Mouse (Mus musculus) thymus, adult 2 months (tissue): ENCODE results near the gene Casp7. TPM values are rescaled to one million over a fixed set of nuclear protein-coding genes. Genes with fewer than 3 reads are reported as not detected.

Source experiments
- DNase-seq: peaks from one replicate; pipeline ENCODE4 v3.0.0; 2021
- H3K27ac ChIP-seq: fragments of 200-500 bp; 2 replicates; pipeline ENCODE4 v1.5.1; 2012; ENCODE audit warnings: low read length, control low read depth; ENCODE audit not compliant: control insufficient read depth, insufficient read depth
- H3K27me3 ChIP-seq: fragments of 200-500 bp; 2 replicates; pipeline ENCODE4 v1.6.1; 2012; ENCODE audit warnings: mild to moderate bottlenecking, low read length, moderate library complexity, mixed read lengths; ENCODE audit not compliant: control insufficient read depth, insufficient read depth
- H3K36me3 ChIP-seq: fragments of 200-500 bp; 2 replicates; pipeline ENCODE4 v1.6.1; 2012; ENCODE audit warnings: mild to moderate bottlenecking, low read length, moderate library complexity; ENCODE audit not compliant: control insufficient read depth, insufficient read depth
- H3K4me1 ChIP-seq: fragments of 200-500 bp; replicated peaks from 2 replicates; pipeline ENCODE4 v1.6.1; 2012; ENCODE audit warnings: low read length; ENCODE audit not compliant: control insufficient read depth, insufficient read depth
- H3K4me3 ChIP-seq: fragments of 200-500 bp; 2 replicates; pipeline ENCODE4 v1.5.1; 2012; ENCODE audit warnings: mild to moderate bottlenecking, low read length, control low read depth, moderate library complexity; ENCODE audit not compliant: control insufficient read depth, insufficient read depth
- CTCF ChIP-seq: fragments of 200-500 bp; IDR thresholded peaks from 2 replicates; pipeline ENCODE4 v1.5.1; 2012; ENCODE audit warnings: mild to moderate bottlenecking, control low read depth, low read length, moderate library complexity, borderline replicate concordance; ENCODE audit not compliant: control insufficient read depth, poor library complexity, insufficient read depth; ENCODE audit errors: extremely low read depth
- POLR2A ChIP-seq: fragments of 200-500 bp; IDR thresholded peaks from 2 replicates; pipeline ENCODE4 v1.6.1; 2012; ENCODE audit warnings: mild to moderate bottlenecking, low read length, control low read depth, moderate library complexity; ENCODE audit not compliant: control insufficient read depth, poor library complexity, insufficient read depth; ENCODE audit errors: extremely low read depth
- WGBS: fragments of 180-500 bp; shearing (Covaris S2); methylation state at CpG from one replicate; pipeline ENCODE4 v1.1.7; 2018; 5-methylcytosine and 5-hydroxymethylcytosine counted together
- polyA plus RNA-seq: library from polyadenylated mRNA; depleted of rRNA; stranded (reverse); fragments of >200 nt; gene quantifications from 2 replicates; pipeline ENCODE4 v1.2.3, GENCODE M21; 2012

Casp7 gene
- polyA plus RNA-seq, 1 experiment, result 19.6 TPM

DNA sequence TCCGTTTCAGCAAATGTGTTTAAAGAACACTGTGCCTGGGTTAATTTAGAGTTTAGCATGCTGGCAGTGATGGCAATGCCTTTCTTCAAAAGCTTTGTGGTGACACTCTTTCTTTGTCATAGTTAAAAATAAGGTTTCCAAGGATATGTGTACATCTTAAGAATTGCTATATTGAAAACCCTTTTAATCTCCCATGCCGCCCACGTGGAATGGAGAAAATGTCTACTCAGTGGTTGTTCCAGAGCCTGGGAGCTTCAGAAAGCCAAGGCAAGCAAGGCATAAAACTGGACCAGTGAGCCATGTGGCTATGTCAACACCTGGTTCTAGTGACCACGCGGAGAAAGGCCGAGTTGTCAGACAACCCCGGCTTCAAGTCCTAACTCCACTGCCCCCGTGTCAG lies 52.6 kb downstream of the Casp7 start:
- Histone ChIP-seq H3K27ac (no peak overlapping the region), H3K4me3 (no peak overlapping the region), H3K27me3 (no peaks in the 10 kb centered on the region), H3K4me1 (no peaks in the 10 kb centered on the region), H3K36me3 (no peaks in the 10 kb centered on the region)
- 96% methylated on average over 8 of the region's 8 CpGs for WGBS
- DNase-seq, result no peak
- TF ChIP-seq POLR2A (no peak), CTCF (no peak)

GRCm38 (mm10) chr19:56450892-56451291 lies 54.0 kb downstream of the Casp7 start:
- H3K36me3 ChIP-seq, result no peaks in the 10 kb centered on the region
- no peaks in the 10 kb centered on the region for H3K27me3 ChIP-seq
- H3K4me1 ChIP-seq, result no peaks in the 10 kb centered on the region
- 71% methylated on average over 5 of the region's 5 CpGs for WGBS
- no peak overlapping the region for H3K4me3 ChIP-seq
- no peak overlapping the region for H3K27ac ChIP-seq
- TF ChIP-seq POLR2A, result no peak
- no peak for TF ChIP-seq CTCF
- no peak for DNase-seq

- Histone ChIP-seq H3K4me3 (no peak overlapping the region), H3K27me3 (no peaks in the 10 kb centered on the region), H3K4me1 (no peaks in the 10 kb centered on the region), H3K27ac (no peak overlapping the region), H3K36me3 (no peaks in the 10 kb centered on the region)
- TF ChIP-seq POLR2A (no peak), CTCF (no peak)
- DNase-seq, result no peak
- WGBS, result 84% methylated on average over 4 of the region's 4 CpGs
Measured at GRCm38 (mm10) chr19:56451867-56452266, 54.9 kb downstream of the Casp7 start.

GRCm38 (mm10) chr19:56452421-56452820 lies 55.5 kb downstream of the Casp7 start:
- Histone ChIP-seq H3K36me3 (no peaks in the 10 kb centered on the region), H3K4me3 (no peak overlapping the region), H3K27ac (no peak overlapping the region), H3K27me3 (no peaks in the 10 kb centered on the region), H3K4me1 (peaks cover 3% of the 10 kb centered on the region; the same call in 1 of the 2 replicates)
- no peak for DNase-seq
- 93% methylated on average over 2 of the region's 2 CpGs for WGBS
- TF ChIP-seq CTCF (no peak), POLR2A (no peak)

- H3K36me3 ChIP-seq, result no peaks in the 10 kb centered on the region
- peaks cover 3% of the 10 kb centered on the region; the same call in 1 of the 2 replicates for H3K4me1 ChIP-seq
- no peak overlapping the region for H3K4me3 ChIP-seq
- no peak overlapping the region for H3K27ac ChIP-seq
- TF ChIP-seq CTCF, result no peak
- TF ChIP-seq POLR2A, result no peak
- H3K27me3 ChIP-seq, result no peaks in the 10 kb centered on the region
- 64% methylated on average over 4 of the region's 4 CpGs for WGBS
- no peak for DNase-seq
Measured at GRCm38 (mm10) chr19:56454862-56455261, 57.9 kb downstream of the Casp7 start.

DNA sequence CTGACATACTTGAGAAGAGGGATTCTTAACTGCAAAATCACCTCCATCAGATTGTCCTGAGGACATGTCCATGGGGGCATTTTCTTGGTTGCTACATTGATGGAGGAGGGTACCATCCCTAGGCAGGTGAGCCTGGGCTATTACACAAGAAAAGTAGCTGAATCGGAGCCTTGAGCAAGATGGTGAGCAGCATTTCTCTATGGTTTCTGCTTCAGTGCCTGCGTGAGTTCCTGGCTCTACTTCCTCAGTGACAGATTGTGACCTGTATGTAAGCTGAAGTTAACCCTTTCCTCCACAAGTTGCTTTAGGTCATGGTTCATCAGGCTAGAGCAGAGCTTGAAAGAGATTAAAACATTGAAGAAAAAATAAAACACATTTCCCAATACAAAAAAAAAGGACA lies 58.4 kb downstream of the Casp7 start:
- DNase-seq, result no peak
- no peaks in the 10 kb centered on the region for H3K27me3 ChIP-seq

DNA sequence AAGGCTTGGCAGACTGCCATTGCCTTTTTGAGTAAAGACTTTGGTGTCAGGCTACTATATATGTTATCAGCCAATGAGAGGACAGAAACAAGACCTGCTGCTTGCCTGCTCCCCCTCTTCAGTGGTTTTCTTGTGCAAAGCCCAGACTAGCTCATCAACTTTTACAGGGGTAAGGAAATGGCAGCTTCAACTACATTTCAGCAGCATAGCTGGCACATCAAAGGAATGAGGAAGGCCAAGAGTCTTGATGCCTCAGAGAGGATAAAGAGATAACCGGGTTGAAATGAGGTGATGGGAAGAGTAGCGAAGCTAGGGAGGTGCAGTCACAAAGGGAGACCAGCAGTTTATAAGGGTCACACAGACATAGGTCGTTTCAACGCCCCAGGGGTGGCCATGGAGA lies 60.6 kb downstream of the Casp7 start:
- Histone ChIP-seq H3K4me3 (no peak overlapping the region), H3K4me1 (peaks cover 3% of the 10 kb centered on the region; the same call in 1 of the 2 replicates), H3K27me3 (no peaks in the 10 kb centered on the region), H3K36me3 (no peaks in the 10 kb centered on the region), H3K27ac (no peak overlapping the region)
- 86% methylated on average over 4 of the region's 4 CpGs for WGBS
- no peak for DNase-seq
- TF ChIP-seq CTCF (no peak), POLR2A (no peak)

More for the DNA sequence above, 58.4 kb downstream of the Casp7 start:
- H3K4me1 ChIP-seq, result peaks cover 3% of the 10 kb centered on the region; the same call in 1 of the 2 replicates
- H3K36me3 ChIP-seq, result no peaks in the 10 kb centered on the region
- 21% methylated on average over 2 of the region's 2 CpGs for WGBS
- no peak overlapping the region for H3K27ac ChIP-seq
- H3K4me3 ChIP-seq, result no peak overlapping the region
- no peak for TF ChIP-seq CTCF
- no peak for TF ChIP-seq POLR2A
